Mouse (Mus musculus): ENCODE results near the gene Kmt2e.
"Not testable (repeated sequence)": the region's sequence is repeated elsewhere in the genome, so short reads cannot be mapped to it uniquely, and the experiment has no call there.

Gene Kmt2e

GRCm38 (mm10) chr5:23432708-23433645 is 1.3 kb upstream of the Kmt2e start:
- peak; percentile 94 to 98 for DNase-seq (ENCODE audit: low spot score in 2 of 2)

DNA sequence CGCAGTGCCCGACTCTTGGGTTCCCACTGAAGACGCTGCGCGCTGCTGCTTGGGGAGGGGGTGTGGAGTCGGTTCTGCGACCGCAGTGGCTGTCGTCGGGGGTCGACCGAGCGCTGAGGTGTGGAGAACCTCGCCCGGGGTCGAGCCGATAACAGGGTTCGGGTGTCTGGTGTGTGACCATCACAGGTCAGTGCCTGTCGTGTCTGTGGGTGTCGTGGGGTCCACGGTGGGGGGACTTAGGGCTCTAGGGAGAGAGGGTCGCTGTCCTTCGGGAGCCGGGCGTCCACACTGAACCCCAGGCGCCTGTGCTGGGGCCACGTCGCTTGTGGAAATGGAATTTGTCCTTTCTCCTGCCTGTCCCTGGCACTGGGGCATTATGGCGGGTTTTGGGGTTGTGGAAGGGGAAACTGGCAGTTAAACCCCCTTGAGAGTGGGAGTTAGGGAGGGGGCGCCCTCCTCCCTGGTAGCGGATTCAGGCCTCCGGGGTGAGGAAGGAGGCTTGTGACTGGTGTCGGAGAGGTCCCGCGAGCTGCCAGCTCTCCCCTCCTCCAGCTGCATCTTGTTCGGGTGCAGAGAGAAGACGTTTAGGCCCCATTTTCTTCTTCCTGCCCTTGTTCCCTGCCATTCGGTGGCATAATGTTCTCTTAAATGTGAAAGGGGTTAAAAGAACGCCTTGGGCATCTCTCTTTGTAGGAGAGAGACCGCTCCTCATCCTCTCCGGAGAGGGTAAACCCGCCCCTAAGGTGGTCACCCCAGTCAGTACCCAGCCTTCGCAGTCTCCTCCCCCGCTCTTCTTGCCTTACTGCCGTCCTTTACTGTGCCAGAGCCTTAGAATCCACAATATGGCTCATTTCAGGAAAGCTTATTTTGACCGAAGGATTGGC is 599 bp downstream of the Kmt2e start:
- peak; percentile 46 to 53 for DNase-seq (ENCODE audit: low spot score in 2 of 2)

DNA sequence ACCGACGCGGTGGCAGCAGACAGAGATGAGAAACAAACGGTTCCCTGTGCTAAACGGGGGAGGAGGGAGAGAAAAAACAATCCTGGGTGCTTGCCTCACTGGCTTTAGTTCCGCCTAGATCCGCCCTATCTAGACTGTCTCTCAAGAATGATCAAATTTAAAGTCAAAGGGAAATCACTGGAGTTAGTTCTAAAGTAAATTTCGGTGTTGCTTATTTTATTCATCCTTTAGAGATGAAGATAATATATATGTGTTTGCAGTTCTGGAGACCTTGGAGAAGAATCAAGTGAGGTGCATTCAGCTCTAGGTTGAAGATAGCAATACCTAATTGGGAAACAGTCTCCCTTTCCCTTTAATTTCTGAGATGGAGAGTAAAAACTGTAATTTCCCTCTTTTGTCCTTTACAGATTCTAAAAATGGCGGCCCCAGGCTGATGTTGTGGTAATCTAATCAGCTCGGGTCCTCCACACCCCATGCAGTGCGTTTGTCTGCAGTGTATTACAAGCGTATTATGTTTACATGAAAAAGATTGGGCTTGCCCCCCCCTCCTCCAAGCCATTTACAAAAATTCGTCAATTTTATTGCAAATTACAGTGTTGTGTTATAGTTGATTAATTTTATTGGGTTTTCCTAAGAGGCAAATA is 1.4 kb downstream of the Kmt2e start:
- no peak for DNase-seq (ENCODE audit: low spot score in 2 of 2)

DNA sequence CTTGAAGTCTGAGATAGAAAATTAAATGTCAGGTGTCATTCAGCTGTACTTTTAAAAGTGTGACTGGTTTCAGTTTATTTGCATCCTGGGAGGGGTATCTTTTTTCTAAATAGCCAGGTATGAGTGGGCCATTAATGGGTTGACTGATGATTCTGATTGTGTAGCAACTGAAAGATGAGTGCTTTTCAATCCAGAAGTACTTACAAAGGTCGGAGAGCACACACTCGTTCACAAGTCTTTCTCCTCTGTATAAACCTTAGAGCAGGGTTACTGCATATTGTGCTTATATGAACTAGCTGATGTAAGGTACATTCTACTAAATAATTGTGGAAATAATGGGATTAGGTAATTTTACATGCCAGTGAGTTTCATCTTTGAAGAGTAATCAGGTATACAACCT is 2.5 kb downstream of the Kmt2e start:
- DNase-seq (ENCODE audit: low spot score in 2 of 2) = no peak

- DNase-seq (ENCODE audit: low spot score in 2 of 2) = no peak
These were observed 5.6 kb downstream of the Kmt2e start for GRCm38 (mm10) chr5:23439857-23440256.

DNA sequence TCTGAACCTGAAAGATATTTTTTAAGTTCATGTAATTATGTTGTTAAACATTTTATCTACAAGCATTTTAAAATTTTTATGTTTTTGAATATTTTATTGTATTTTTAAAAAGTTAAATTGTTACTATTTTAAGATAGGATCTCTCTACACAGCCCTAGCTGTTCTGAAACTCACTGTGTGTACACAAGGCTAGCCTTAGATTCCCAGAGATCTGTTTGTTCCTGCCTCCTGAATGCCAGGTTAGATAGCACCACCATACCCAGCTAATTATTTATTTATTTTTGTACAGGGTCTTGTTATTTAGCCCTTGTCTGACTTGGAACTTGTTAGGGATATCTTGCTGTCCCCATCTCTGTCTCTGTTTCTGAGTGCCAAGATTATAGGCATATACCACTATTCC is 6.3 kb downstream of the Kmt2e start:
- DNase-seq (ENCODE audit: low spot score in 2 of 2) = no peak

DNA sequence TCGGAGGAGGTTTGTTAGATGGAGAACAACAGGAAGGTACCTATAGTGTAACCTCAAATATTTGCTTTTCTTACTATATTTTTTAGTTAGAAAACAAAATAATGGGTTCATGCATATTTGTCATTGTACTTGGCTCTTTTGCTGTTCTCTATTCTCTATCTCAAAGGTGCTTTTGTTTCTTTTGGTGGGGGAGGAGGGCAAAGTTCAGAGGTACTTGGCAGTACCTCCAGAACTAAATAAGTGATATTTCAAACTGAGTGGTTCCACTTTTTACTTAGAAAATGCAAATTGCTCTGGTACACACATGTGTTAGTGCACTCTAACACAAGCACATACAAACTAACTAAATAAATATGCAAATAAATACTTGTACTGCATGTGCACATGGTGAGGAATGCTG is 7.7 kb downstream of the Kmt2e start:
- DNase-seq (ENCODE audit: low spot score in 2 of 2) = no peak

- no peak for DNase-seq (ENCODE audit: low spot score in 2 of 2)
These were observed 10.2 kb downstream of the Kmt2e start for GRCm38 (mm10) chr5:23444411-23444810.

GRCm38 (mm10) chr5:23453561-23453960 is 19.3 kb downstream of the Kmt2e start:
- DNase-seq (ENCODE audit: low spot score in 2 of 2) = not testable (repeated sequence)

DNA sequence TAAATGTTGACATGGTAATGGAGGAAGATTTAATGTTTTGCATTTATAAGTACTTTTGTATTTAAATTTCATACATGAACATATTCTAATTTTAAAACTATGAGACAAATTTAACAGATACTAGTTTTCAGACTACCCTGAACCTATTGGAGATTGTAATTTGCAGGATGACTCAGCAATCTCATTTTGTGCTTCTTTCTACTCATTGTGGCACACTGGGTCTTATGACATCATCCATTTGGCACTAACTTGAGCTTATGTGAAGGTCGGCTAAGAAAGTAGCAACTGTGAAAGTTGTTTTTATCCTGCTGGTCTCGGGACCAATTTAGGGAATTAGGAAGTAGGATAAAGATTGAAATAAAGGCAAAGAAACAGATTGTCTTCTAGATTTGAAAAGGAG is 27.4 kb downstream of the Kmt2e start:
- no peak for DNase-seq (ENCODE audit: low spot score in 2 of 2)

DNA sequence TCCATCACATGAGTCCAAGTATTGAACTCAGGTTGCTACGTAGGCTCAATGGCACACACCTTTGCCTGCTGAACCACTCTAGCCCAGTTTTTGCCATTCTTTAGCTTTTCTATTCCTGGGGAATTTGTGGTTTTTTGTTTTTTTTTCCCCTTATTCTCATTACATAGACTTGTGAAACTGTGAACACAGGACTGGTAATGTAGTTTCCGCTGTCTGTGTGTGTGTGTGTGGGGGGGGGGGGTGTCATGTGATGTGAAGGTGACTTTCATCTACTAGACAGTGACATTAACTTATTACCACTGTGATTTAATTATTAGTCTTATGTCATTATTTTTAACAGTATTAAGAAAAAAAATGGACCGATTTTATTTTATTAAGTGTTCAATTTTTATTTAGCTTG is 30.0 kb downstream of the Kmt2e start:
- no peak for DNase-seq (ENCODE audit: low spot score in 2 of 2)

GRCm38 (mm10) chr5:23464743-23465142 is 30.5 kb downstream of the Kmt2e start:
- no peak for DNase-seq (ENCODE audit: low spot score in 2 of 2)

GRCm38 (mm10) chr5:23466546-23466945 is 32.3 kb downstream of the Kmt2e start:
- no peak for DNase-seq (ENCODE audit: low spot score in 2 of 2)

GRCm38 (mm10) chr5:23473098-23473873 is 39.0 kb downstream of the Kmt2e start:
- DNase-seq (ENCODE audit: low spot score in 2 of 2) = no peak

DNA sequence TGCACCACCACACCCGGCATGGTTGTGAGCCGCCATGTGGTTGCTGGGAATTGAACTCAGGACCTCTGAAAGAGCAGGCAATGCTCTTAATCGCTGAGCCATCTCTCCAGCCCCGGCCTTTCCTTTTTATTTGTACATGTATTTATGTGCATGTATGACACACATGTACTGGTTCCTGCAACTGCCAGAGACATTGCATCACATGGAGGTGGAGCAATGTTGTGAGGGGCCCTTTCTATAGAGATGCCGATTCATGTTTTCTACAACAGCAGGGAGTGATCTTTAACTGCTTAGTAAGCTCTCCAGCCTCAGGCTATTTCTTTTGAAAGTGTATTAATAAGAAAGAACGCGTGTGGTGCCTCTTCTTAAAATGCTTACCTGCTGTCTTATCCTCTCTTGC is 49.6 kb downstream of the Kmt2e start:
- no peak for DNase-seq (ENCODE audit: low spot score in 2 of 2)

DNA sequence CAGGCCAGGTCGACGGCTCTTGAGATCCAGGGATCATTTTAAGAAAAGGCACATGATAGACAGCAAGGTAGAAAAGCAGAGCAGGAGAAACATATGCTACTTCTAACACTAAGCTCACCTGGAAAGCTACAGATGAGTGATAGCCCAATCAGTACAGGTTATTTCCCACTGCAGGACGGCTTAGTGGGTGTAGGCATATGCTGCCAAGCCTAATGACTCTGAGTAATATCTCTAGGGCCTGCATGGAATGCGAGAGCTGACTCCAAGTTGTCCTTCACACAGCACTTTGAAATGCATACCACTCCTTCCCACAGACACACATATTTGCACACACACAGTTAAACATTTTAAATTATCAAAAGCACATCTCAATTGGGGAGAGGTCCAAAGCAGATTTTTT is 55.0 kb downstream of the Kmt2e start:
- no peak for DNase-seq (ENCODE audit: low spot score in 2 of 2)

- no peak for DNase-seq (ENCODE audit: low spot score in 2 of 2)
These were observed 56.6 kb downstream of the Kmt2e start for GRCm38 (mm10) chr5:23490797-23491196.

- DNase-seq (ENCODE audit: low spot score in 2 of 2) = no peak
These were observed 62.2 kb downstream of the Kmt2e start for GRCm38 (mm10) chr5:23496396-23496795.

- DNase-seq (ENCODE audit: low spot score in 2 of 2) = no peak
These were observed 62.7 kb downstream of the Kmt2e start for GRCm38 (mm10) chr5:23496933-23497332.

GRCm38 (mm10) chr5:23497920-23498319 is 63.7 kb downstream of the Kmt2e start:
- DNase-seq (ENCODE audit: low spot score in 2 of 2) = no peak

- no peak for DNase-seq (ENCODE audit: low spot score in 2 of 2)
These were observed 65.0 kb downstream of the Kmt2e start for GRCm38 (mm10) chr5:23499257-23499656.
